Comparison of ENCODE assay signal across 13 mouse cellular contexts in the genomic region with DNA sequence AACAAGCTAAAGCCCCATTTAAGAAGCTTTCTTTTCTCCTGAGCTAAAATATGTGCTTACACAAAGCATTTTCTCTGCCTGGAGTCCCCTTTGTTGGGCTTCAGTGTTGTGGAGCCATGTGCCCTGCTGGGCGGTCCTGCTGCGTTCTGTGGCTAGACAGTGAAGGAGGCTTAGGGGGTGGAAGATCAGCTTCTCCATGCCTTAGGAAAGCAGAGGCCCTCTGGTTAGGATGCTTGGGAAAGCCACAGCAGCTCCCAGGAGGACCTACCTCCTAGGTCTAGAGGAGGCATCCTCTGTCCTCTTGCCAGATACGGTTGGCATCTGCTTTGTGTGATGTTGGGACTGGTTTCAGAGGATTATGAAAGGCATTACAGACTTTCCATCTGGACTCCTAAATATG. TPM values are rescaled to one million over a fixed set of nuclear protein-coding genes. Genes with fewer than 3 reads are reported as not detected.
DNase-seq lines count a peak whose midpoint lies in the region; ATAC-seq lines count a peak whose summit lies in the region.
"Had no signal": no experiment of that assay in that cellular context is flagged by ENCODE, and none has a peak within 500 bp of the region (broad histone marks: within the 10 kb centered on the region; RNA-seq: fewer than 3 reads in every experiment).

No protein-coding gene starts in this region.

- peak; percentile 41 for DNase-seq in R1 (ENCODE audit: low read depth, low spot score)
- peak; percentile 38 for DNase-seq in embryonic facial prominence, embryonic 10.5 days (ENCODE audit: low spot score)
- peak; percentile 69 for DNase-seq in hindbrain, embryonic 10.5 days (ENCODE audit: low spot score)
- DNase-seq in T-cell, adult 2 months (ENCODE audit: low spot score), result no peak
- DNase-seq in layer of hippocampus, postnatal 25 days (ENCODE audit: extremely low spot score in 1 of 2, low spot score in 1 of 2), result no peak
- no peak for DNase-seq in thymus, postnatal 14 days
- DNase-seq: adrenal gland, postnatal 10 days; kidney, postnatal 14 days; lung, postnatal 4 days had no signal

- no peaks in the 10 kb centered on the region for H3K27me3 ChIP-seq in embryonic facial prominence, embryonic 10.5 days (replicated peaks; ENCODE audit: low read depth, poor library complexity, severe bottlenecking)
- no peaks in the 10 kb centered on the region for H3K27me3 ChIP-seq in hindbrain, embryonic 10.5 days (ENCODE audit: insufficient read depth, poor library complexity, severe bottlenecking)
- peaks cover 13% of the 10 kb centered on the region; the same call in 1 of the 2 replicates for H3K27me3 ChIP-seq in midbrain, embryonic 13.5 days
- H3K27me3 ChIP-seq in heart, embryonic 11.5 days (ENCODE audit: control insufficient read depth, insufficient read depth, low read length), result no peaks in the 10 kb centered on the region
- H3K27me3 ChIP-seq: heart, embryonic 13.5 days had no signal

- H3K4me2 ChIP-seq in midbrain, embryonic 13.5 days (replicated peaks), result no peak overlapping the region
- H3K4me2 ChIP-seq in heart, embryonic 11.5 days, result no peak overlapping the region
- H3K4me2 ChIP-seq: heart, embryonic 13.5 days; liver, embryonic 11.5 days had no signal

- no peak overlapping the region for H3K4me3 ChIP-seq in embryonic facial prominence, embryonic 10.5 days
- no peak overlapping the region; the same call in 1 of the 2 replicates for H3K4me3 ChIP-seq in hindbrain, embryonic 10.5 days
- H3K4me3 ChIP-seq in midbrain, embryonic 13.5 days (replicated peaks), result no peak overlapping the region
- H3K4me3 ChIP-seq in heart, embryonic 11.5 days (ENCODE audit: low read depth, low read length), result no peak overlapping the region
- H3K4me3 ChIP-seq: heart, embryonic 13.5 days had no signal

- H3K9ac ChIP-seq in midbrain, embryonic 13.5 days (replicated peaks), result no peak overlapping the region
- H3K9ac ChIP-seq in heart, embryonic 11.5 days (ENCODE audit: low read depth, low read length), result no peak overlapping the region
- H3K9ac ChIP-seq: heart, embryonic 13.5 days had no signal

- H3K9me3 ChIP-seq in embryonic facial prominence, embryonic 10.5 days, result no peaks in the 10 kb centered on the region
- no peaks in the 10 kb centered on the region for H3K9me3 ChIP-seq in hindbrain, embryonic 10.5 days
- no peaks in the 10 kb centered on the region; the same call in 1 of the 2 replicates for H3K9me3 ChIP-seq in midbrain, embryonic 13.5 days
- no peaks in the 10 kb centered on the region for H3K9me3 ChIP-seq in heart, embryonic 11.5 days (replicated peaks; ENCODE audit: control insufficient read depth, low read length)
- H3K9me3 ChIP-seq: heart, embryonic 13.5 days had no signal

- WGBS in embryonic facial prominence, embryonic 10.5 days, result 28% methylated on average over 3 of the region's 3 CpGs
- WGBS in hindbrain, embryonic 10.5 days, result 9% methylated on average over 3 of the region's 3 CpGs
- WGBS in midbrain, embryonic 13.5 days, result 5% methylated on average over 3 of the region's 3 CpGs
- 63% methylated on average over 3 of the region's 3 CpGs for WGBS in heart, embryonic 11.5 days (ENCODE audit: insufficient replicate concordance)

- ATAC-seq in midbrain, embryonic 13.5 days, result peak; percentile 74
- ATAC-seq in heart, embryonic 11.5 days (replicated peaks; ENCODE audit: insufficient number of reproducible peaks, low FRiP score, low TSS enrichment), result no peak

- H3K4me1 ChIP-seq in embryonic facial prominence, embryonic 10.5 days, result peaks cover 30% of the 10 kb centered on the region
- peaks cover 50% of the 10 kb centered on the region for H3K4me1 ChIP-seq in hindbrain, embryonic 10.5 days (replicated peaks)
- peaks cover 27% of the 10 kb centered on the region for H3K4me1 ChIP-seq in midbrain, embryonic 13.5 days (replicated peaks)
- peaks cover 11% of the 10 kb centered on the region for H3K4me1 ChIP-seq in heart, embryonic 11.5 days (ENCODE audit: control insufficient read depth, insufficient read depth, low read length)

- H3K27ac ChIP-seq in embryonic facial prominence, embryonic 10.5 days (replicated peaks), result peak overlapping the region; percentile 82
- H3K27ac ChIP-seq in hindbrain, embryonic 10.5 days, result peak overlapping the region; percentile 90
- H3K27ac ChIP-seq in midbrain, embryonic 13.5 days, result peak overlapping the region; percentile 37
- H3K27ac ChIP-seq in heart, embryonic 11.5 days (ENCODE audit: low read depth, low read length), result no peak overlapping the region
- H3K27ac ChIP-seq: heart, embryonic 13.5 days had no signal

- H3K36me3 ChIP-seq in embryonic facial prominence, embryonic 10.5 days (replicated peaks), result no peaks in the 10 kb centered on the region
- H3K36me3 ChIP-seq in hindbrain, embryonic 10.5 days, result no peaks in the 10 kb centered on the region
- H3K36me3 ChIP-seq in midbrain, embryonic 13.5 days, result no peaks in the 10 kb centered on the region
- no peaks in the 10 kb centered on the region for H3K36me3 ChIP-seq in heart, embryonic 11.5 days (ENCODE audit: control insufficient read depth, insufficient read depth, low read length)
- H3K36me3 ChIP-seq: heart, embryonic 13.5 days had no signal

RNA-seq across cellular contexts. Expression of gene Nhsl1, which starts 56.5 kb away (rescaled TPM):
- polyA plus RNA-seq in embryonic facial prominence, embryonic 10.5 days (2016; fragmentation: Nextera tagmentation; extraction: Ambion mirVana), result 12.6 and 12.9 TPM in 2 replicates
- polyA plus RNA-seq in hindbrain, embryonic 10.5 days (2016; fragmentation: Nextera tagmentation; extraction: Ambion mirVana), result 15.2 and 15.7 TPM in 2 replicates
- polyA plus RNA-seq in midbrain, embryonic 13.5 days (2015; fragmentation: Nextera tagmentation; extraction: Ambion mirVana), result 14.3 TPM in 2 replicates
- total RNA-seq in layer of hippocampus, postnatal 25 days (2021), result 10 to 100 TPM; 48.9 to 49.6 TPM
- polyA plus RNA-seq in heart, embryonic 11.5 days (2014; fragmentation: Nextera tagmentation; extraction: Ambion mirVana), result 13.6 and 15.0 TPM in 2 replicates

Comparison
In these comparisons a context has a peak if more than half of its experiments do, and no peak if none do; other contexts are left out.
1. DNase-seq: peak in R1 (single experiment), embryonic facial prominence, embryonic 10.5 days (single experiment) and hindbrain, embryonic 10.5 days (single experiment); none in T-cell, adult 2 months (single experiment), layer of hippocampus, postnatal 25 days (0 of 2) and thymus, postnatal 14 days (single experiment).